Mouse (Mus musculus): Measurements from ENCODE around the gene Dync1li1.
"Not testable (repeated sequence)": the region's sequence is repeated elsewhere in the genome, so short reads cannot be mapped to it uniquely, and the experiment has no call there.

Dync1li1 gene

GRCm38 (mm10) chr9:114672703-114673561, 15.7 kb upstream of the Dync1li1 start:
- DNase-seq (ENCODE audit: extremely low read depth, low read depth, low spot score): no peak

- no peak for DNase-seq (ENCODE audit: extremely low read depth, low read depth, low spot score)
These were observed 15.0 kb upstream of the Dync1li1 start for GRCm38 (mm10) chr9:114673626-114674025.

- DNase-seq (ENCODE audit: extremely low read depth, low read depth, low spot score): peak; percentile 36
These were observed 10.0 kb upstream of the Dync1li1 start for GRCm38 (mm10) chr9:114678576-114678975.

GRCm38 (mm10) chr9:114679944-114680343, 8.6 kb upstream of the Dync1li1 start:
- DNase-seq (ENCODE audit: extremely low read depth, low read depth, low spot score): no peak

- no peak for DNase-seq (ENCODE audit: extremely low read depth, low read depth, low spot score)
These were observed 8.1 kb upstream of the Dync1li1 start for GRCm38 (mm10) chr9:114680531-114680930.

- no peak for DNase-seq (ENCODE audit: extremely low read depth, low read depth, low spot score)
These were observed 6.4 kb upstream of the Dync1li1 start for GRCm38 (mm10) chr9:114682193-114682592.

GRCm38 (mm10) chr9:114686245-114686644, 2.3 kb upstream of the Dync1li1 start:
- no peak for DNase-seq (ENCODE audit: extremely low read depth, low read depth, low spot score)

- no peak for DNase-seq (ENCODE audit: extremely low read depth, low read depth, low spot score)
These were observed 951 bp upstream of the Dync1li1 start for GRCm38 (mm10) chr9:114687639-114688038.

- DNase-seq (ENCODE audit: extremely low read depth, low read depth, low spot score): no peak
These were observed 390 bp downstream of the Dync1li1 start for GRCm38 (mm10) chr9:114688953-114689407.

GRCm38 (mm10) chr9:114690119-114690601, 1.6 kb downstream of the Dync1li1 start:
- peak; percentile 28 for DNase-seq (ENCODE audit: extremely low read depth, low read depth, low spot score)

- DNase-seq (ENCODE audit: extremely low read depth, low read depth, low spot score): no peak
These were observed 2.5 kb downstream of the Dync1li1 start for GRCm38 (mm10) chr9:114691112-114691511.

GRCm38 (mm10) chr9:114695662-114696061, 7.1 kb downstream of the Dync1li1 start:
- not testable (repeated sequence) for DNase-seq (ENCODE audit: extremely low read depth, low read depth, low spot score)

GRCm38 (mm10) chr9:114697072-114697471, 8.5 kb downstream of the Dync1li1 start:
- DNase-seq (ENCODE audit: extremely low read depth, low read depth, low spot score): no peak

GRCm38 (mm10) chr9:114697926-114698325, 9.3 kb downstream of the Dync1li1 start:
- no peak for DNase-seq (ENCODE audit: extremely low read depth, low read depth, low spot score)

GRCm38 (mm10) chr9:114699262-114699661, 10.7 kb downstream of the Dync1li1 start:
- no peak for DNase-seq (ENCODE audit: extremely low read depth, low read depth, low spot score)

- DNase-seq (ENCODE audit: extremely low read depth, low read depth, low spot score): no peak
These were observed 11.5 kb downstream of the Dync1li1 start for GRCm38 (mm10) chr9:114699882-114700665.

- no peak for DNase-seq (ENCODE audit: extremely low read depth, low read depth, low spot score)
These were observed 12.4 kb downstream of the Dync1li1 start for GRCm38 (mm10) chr9:114701031-114701430.

- no peak for DNase-seq (ENCODE audit: extremely low read depth, low read depth, low spot score)
These were observed 13.3 kb downstream of the Dync1li1 start for GRCm38 (mm10) chr9:114701921-114702320.

GRCm38 (mm10) chr9:114707805-114708204, 19.2 kb downstream of the Dync1li1 start:
- DNase-seq (ENCODE audit: extremely low read depth, low read depth, low spot score): no peak

GRCm38 (mm10) chr9:114710345-114710744, 21.8 kb downstream of the Dync1li1 start:
- DNase-seq (ENCODE audit: extremely low read depth, low read depth, low spot score): no peak

- no peak for DNase-seq (ENCODE audit: extremely low read depth, low read depth, low spot score)
These were observed 24.9 kb downstream of the Dync1li1 start for GRCm38 (mm10) chr9:114713481-114713880.

All from fat pad, adult 2 months (tissue).